Mouse (Mus musculus) layer of hippocampus, postnatal 14 days (tissue): ENCODE measurements around the gene Col6a3. TPM values are rescaled to one million over a fixed set of nuclear protein-coding genes. Genes with fewer than 3 reads are reported as not detected.

Experiments used
- DNase-seq, 2 experiments: peaks; one replicate each; pipeline ENCODE4 v3.0.0; 2021 to 2022; ENCODE audit warnings: low spot score in 2 of 2, mixed read lengths in 1 of 2
- total RNA-seq, 2 experiments: library from RNA; stranded (reverse); gene quantifications; 2 replicates each; pipeline ENCODE4 v1.2.3; 2021

Gene Col6a3
- total RNA-seq, 2 experiments from 2014 or later = 6.4 to 8.5 TPM

DNA sequence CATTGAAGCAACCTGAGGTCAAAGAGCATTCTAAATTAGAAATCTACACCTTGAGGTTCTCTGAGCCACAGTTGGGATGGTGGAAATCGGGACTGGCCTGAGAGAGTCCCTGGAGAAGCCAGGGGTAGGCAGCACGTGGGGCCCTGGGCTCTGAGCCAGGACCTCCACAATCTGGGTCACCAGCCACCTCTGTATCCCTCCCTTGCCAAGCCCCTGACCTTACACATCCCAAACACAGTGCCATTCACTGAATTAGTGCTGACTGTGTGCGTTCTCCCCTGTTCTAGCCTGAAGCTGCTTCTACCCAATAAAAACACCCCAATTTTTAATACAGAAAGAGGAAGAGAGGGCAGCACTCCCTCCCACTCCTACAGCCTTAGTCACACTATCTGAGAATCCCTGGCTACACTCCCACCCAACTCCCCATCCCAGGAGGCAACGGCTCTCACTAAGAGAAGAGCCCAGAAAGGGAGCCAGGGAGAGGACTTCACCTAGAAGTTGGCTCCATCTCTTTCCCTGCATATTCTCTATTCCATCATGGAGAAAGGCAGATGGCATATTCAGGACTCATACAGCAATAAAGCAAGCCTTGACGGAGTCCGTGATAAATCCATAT, 46.4 kb downstream of the Col6a3 start:
- peak in 1 of 2 experiments; percentile 33 for DNase-seq

DNA sequence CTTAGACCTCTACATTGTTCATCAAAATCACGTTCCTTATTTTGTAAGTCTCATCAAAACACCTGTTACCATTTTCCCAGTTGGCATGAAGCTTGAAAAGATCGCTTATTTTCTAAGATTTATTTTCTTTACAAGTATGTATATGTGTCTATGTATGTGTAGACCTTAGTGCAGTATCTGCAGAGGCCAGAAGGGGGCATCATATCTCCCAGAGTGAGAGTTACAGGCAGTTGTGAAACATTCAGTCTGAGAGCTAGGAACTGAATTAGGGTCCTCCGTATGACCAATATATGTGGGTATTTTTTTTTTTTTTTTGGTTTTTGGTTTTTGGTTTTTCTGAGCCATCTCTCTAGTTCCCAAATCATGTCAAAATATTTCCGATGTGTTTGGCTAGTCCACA, 50.4 kb downstream of the Col6a3 start:
- no peak for DNase-seq

DNA sequence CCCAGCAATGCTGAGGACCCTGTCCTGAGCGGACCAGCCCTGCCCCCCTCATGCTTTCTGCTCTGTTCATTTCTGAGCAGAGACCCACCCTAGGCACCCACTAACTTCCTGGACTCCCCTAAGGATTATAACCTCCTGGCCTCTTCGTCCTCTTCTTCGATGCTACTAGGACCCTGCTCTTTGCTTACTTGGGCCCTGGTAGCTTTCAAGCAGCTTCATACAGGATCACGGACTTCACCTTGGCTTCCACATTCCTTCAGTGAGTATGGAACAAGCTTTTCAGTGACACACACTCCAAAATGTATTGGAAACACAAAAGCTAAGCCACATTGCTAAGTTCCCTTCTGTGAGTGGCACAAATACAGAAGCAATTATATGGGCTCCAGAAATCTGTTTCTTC, 52.8 kb downstream of the Col6a3 start:
- DNase-seq = no peak

DNA sequence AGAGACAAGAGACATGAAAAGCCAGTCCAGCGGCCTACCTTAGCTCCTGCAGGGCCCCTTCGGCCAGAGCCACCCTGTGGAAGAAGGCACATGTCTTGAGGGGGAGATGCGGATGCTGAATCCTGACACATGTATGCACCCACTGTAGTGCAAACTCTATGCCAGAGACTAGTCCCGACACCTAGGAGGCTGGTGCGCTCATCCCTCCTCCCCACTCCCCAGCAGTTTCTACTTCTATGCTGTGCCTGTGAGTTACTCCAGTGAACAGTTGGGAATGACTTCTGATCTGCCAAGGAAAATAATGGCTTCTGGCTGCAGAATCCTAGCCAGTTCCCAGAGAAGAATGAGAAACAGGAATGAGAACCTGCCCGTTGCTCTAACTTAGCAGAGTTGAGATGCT, 54.3 kb downstream of the Col6a3 start:
- DNase-seq = no peak

DNA sequence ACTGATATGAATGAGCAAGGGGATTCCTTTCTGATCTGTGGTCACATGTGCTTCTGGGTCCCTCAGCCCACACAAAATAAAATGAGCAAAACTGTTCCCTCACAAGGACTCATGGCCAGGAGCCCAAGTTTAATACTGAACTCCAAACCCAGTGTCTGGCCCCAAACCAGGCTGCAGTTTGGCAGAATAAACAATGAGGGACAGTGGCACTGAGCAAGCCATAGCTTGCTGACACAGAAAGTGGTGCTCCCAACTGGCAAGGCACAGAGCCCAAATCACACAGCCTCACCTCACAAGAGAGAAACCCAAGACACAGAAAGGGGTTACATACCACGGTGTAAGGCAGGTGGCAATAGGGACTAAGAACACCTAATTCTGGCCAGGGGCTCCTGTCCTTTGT, 63.3 kb downstream of the Col6a3 start:
- no peak for DNase-seq

DNA sequence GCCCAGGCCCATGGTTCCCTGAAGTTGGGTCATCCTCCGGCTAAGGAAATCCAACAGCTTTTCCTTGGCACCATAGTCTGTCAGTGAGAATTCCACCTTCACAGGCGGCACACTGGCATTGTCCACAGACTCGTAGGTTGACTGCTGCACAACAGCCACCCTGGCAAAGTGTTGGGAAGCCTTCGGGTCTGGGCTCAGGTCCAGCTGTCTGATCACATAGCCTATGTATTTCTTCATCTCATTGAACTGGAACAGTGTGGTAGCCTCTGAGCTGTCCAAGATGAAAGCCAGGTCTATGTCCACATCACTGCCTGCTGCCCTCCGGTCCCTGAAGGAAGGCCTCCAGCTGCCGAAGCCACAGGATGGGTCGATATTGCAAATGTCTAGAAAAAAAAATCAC, 64.7 kb downstream of the Col6a3 start:
- DNase-seq = no peak

DNA sequence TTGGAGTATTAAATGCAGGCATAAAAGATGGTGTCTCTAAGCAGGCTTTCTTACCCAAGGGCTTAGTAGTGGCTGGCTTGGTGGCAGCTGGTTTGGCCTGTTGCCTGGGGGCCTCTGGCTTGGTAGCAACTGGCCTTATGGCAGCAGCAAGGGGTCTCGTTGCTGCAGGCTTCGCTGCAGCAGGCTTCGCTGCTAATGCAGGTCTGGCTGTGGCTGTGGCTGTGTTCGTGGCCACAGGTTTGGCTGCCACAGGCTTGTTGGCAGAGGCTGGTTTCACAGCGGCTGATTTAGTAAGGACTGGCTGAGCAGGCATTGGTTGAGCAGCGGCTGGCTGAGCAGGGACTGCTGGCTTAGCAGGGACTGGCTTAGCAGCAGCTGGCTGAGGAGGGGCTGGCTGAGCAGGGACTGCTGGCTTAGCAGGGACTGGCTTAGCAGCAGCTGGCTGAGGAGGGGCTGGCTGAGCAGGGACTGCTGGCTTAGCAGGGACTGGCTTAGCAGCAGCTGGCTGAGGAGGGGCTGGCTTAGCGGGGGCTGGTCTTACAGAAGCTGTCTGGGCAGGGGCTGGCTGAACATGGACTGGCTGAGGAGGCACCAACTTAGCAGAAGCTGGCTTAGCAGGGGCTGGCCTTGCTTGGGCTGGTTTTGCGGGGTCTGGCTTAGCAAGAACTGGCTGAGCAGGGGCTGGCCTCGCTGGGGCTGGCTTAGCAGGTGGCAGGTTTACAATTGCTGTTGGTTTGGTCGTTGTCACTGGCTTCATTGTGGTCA, 68.1 kb downstream of the Col6a3 start:
- peak; percentile 17 to 22 for DNase-seq

DNA sequence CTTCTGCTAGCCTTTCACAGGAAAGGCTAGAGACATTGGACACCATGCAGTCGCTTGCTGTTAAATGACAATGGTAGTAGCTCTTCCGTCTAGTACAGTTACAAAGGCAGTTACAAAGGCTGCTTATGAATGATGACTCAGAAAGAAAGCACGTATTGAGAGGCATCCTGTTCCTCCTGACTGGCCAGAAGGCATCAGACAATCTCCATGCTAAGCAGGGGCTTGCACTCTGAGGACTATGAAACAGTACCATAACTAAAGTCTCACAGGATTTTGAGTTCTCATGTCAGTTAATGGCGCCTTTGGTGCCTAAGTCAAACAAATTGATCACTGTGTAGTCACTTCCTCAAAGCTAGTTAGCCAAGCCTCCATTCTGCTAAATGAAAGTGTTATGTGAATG, 72.6 kb downstream of the Col6a3 start:
- no peak for DNase-seq

DNA sequence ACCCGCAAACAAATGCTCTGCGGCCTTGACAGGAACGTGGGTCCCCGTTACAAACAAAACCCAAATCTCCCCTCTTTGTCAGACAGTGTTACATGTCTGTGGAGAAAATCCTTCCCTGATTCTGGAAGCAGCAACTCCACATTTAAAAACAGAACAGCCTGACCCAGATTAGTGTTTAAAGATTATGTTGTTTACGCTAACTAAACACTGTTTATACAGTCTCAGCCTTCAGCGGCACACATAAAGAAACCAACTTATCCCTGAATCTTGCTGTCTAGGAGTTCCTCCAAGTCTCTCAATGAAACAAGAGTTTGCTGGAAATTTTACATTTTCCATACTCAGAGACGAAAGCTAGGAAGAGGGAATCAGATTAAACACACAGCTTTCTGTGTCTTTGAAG, 73.7 kb downstream of the Col6a3 start:
- DNase-seq = no peak

DNA sequence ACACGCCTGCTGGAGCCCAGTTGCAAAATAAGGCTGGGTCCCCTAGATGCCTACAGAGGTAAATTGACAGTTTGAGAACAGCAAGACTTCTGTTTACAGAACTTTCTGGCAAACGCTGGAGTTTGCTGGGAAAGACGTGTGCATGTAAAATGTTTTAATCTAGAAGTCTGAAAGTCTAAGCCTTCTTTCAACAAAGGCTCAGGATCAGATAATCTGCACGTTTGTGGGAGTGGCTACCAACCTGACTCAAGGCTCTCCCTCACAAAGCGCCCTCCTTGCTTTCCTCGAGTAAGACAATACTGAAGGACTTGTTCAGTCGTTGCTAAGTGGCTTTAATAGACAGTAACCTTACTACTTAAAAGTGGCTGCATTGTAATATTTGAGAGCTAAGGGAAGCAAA, 74.5 kb downstream of the Col6a3 start:
- DNase-seq = no peak

DNA sequence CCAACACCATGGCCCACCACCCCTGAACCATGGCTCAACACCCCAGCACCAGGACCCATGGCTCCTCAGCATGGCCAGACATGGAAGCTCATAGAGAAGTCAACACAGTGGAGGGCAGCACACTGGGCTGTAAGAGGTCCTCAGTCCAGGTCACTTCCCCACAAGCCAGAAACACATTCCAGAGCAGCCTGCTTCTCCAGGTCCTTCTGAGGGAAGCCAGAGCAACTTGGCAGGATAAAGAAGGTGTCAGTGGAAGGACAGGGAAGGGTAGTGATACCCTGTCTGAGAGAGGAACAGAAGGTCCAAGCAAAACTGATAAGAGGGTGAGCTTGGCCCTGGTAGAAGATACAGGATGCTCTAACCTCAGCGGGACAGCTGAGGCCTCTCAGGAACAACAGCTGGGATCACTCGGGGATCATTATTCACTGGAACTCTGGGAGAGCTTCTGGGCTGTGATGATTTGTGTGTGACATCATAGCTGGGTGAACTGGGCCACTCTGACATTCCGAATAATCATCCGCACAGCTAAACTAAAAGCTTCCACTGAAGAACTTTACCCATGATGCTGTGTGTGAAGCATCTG, 85.6 kb downstream of the Col6a3 start:
- no peak for DNase-seq

DNA sequence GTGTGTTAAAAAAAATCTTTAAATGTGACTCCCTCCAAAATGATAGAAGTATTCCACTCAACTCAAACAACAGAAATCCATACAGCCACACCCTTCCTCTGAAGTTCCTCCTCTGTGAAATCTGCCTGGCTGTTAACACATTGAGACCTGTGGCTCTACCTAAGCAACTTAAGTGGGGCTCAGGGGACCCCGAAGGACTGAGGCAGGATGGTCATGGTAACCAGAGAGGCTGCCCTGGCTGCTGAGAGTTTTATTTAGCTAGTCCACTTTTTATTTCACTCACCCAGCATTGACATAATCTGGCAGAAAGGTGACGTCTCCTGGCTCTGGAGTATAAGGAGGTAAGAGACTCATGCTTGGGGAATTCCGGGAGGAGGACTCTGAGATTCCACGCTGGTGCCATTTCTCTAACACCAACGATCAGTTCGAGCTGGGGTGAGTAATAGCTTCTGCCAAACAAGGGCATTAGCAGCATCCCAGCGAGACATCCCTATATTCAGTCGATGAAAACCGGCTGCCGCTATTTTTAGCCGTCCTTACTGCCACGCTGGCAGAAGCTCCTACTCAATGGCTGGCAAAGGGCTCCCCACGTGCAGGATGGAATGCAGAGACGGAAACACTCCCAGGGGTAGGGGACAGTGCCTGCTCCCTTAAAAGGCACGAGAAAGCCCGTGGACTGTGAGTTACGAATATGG, 89.8 kb downstream of the Col6a3 start:
- DNase-seq = peak in 1 of 2 experiments; percentile 31

DNA sequence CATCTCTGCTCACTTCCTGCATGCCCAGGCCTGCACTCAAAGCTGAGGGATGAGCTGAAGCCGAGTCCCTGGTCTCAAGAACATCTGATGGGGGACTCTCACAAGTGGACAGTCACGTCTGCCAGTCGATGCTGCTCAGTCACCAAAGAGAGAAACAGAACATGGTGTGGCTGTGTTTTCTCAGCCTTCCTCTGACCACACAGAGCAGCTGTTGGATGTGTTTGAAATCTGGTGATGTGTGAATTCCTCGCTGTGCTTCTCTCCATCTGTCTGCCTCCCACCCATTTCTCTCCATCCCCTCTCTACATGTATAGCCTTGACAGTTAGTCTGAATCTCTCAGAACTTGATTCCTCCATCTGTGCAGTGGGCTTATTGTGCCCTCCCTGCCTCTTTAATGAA, 92.5 kb downstream of the Col6a3 start:
- no peak for DNase-seq

DNA sequence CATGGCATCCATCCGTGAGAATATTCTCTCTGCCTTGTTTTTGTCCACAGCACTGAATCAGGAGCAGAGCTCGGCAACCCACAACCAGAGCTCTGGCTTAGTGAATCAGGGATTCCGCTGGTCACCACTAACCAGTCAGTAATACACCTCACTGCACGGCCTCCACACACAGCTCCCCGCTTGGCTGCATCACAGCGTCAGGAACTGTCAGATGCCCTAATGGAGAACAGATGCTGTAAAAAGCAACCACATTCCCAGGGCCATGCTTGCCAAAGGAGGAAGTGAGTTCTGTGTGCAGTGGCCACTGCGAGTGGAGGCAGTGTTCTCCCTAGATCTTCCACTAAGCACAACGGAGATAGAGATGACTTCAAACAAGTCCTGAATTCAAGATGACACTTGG, 93.6 kb downstream of the Col6a3 start:
- peak; percentile 36 to 39 for DNase-seq

DNA sequence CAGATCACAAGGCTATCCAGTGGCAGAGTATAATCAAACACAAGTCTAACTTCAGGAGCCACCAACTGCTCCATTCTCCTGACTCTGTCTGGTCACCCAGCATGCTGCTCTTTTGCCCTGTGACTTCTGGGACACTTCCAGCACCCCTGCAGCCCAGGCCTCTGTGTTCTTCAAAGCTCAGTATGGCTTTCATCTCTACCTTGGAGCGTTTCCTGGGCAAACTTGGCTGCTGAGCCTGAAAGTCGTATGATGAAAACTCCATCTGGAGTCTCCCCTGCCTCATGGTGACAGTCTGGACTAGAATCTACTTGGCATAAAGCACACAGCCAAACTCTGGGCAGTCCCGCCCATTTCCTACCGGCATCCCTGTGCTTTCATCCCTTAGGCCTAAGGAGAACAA, 95.2 kb downstream of the Col6a3 start:
- peak; percentile 50 to 74 for DNase-seq

DNA sequence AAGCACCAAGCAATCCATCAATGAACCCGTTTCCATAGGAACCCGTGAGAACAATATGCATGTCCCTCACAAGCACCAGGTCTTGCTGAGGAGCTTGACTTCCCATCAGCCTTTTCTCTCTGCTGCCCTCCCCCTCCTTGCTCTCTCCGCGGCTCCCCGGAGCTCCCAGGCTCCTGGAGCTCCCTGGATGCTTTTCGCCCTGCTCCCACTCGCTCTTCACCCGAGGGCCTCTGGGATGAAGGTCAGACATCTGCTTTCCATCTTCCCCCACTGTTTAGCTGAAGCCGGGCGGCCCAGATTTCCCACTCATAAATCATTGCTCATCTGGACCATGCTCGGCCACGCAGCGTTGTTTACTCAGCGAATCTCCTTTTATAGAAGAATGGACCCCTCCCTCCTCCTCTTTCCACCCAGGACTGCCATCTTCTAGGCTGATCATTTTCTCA, 99.8 kb downstream of the Col6a3 start:
- no peak for DNase-seq

DNA sequence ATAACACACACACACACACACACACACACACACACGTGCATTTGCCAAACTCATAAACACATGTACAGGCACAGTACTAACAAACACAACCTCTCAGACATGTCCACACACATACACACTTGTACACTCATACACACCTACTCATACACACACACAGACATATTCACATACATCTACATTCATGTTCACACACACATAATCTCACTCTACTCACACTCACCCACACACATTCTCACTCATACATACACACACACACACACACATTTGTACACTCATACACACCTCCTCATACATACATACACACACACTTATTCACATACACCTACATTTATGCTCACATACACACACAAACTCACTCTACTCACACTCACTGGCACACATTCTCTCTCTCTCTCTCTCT, 100.3 kb downstream of the Col6a3 start:
- no peak for DNase-seq

DNA sequence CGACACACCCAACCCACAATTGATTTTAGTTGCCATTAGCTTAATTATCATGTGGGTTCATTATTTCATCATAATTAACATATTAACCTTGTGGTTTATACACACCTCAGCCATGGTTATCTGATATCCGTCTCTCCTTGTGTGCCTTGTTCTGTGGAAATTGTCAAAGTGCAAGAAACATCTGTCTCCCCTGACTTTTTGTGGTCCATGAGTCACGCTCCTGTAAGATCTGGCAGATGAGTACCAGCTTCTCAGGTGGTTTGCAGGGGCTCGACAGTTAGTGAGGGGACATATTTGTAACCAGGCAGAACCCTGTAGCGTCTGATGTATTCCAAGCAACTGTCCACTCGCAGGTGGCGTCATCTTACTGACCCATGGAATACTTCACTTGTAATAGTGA, 101.1 kb downstream of the Col6a3 start:
- no peak for DNase-seq

DNA sequence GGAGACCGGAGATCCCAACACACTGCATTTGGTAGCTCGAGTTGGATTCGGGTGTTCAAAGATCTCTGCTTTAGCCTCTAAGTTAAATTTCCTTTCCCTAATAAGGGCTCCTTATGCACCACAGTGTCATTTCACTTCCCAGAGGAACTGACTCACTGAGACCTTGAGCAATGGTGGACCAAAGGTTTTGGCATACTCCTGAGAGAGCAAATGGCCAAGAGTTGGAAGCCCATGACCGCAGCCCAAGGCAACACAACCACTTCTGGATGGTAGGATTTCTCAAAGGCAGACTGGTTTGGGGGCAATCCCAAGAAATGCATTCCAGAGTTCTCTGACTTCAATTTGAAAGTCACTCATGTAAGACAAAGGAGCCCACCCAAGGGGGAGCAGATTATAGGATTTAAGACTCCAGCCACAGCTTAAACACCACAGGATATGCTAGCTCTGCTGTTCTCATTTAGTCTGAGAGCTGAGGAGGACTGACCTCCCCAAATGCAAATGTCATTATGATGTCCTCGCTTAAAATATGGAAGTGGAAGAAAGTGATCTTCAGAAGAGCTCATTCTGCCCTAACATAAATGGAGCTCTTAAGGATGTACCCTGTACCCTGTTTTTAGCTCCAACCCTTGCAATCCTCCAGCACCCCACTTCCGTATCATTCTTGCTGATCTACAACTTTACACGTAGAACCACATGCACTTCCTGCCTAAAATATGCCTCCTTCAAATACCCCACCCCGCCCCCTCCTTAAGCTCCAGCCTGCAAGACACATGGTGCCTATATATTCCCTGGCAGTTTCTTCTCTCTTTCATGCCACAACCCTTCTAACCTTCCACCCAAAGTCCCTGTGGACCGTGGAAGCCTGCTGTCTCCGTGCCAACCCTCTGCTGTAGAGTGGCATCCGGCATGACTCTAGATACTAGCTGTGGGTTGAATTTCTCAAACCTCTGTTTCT, 103.3 kb downstream of the Col6a3 start:
- DNase-seq = no peak

DNA sequence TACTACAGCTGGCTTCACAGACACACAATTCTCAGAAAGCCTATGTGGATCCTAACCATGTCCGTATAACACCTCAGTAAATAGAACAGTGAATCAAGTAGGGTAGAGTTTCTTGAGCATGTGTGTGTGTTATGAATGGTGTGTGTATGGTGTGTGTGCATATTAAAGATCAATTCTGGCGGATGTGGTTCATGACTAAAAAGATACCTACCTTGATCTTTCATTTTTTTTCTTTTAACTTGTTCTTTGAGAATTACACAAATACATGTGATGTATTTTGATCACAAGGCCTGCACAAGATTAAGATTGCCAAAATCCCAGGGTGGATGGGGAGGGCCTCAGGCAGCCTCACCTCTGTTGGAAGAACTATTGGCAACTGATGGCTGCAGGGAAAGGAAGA, 104.9 kb downstream of the Col6a3 start:
- no peak for DNase-seq

DNA sequence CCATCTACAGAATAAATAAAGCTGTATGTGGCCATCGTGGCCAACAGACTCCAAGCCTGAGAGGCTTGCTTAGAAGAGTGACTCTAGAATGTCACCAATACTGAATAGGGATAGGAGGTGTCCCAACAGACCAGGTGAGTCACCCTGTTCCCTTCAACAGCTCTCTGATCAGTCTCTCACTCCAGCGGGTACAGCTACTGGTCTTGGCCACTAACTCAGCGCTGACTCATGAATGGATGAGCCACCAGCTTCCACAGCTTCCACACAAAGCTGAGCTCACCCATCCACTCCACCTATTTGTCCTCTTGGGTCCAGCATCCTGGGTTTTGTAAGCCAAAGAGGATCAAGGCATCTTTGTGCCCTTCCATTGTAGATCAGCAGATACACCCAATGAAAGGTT, 114.3 kb downstream of the Col6a3 start:
- no peak for DNase-seq
